Mouse (Mus musculus) heart, postnatal 10 days (tissue): ENCODE results near the gene Zhx3. TPM values are rescaled to one million over a fixed set of nuclear protein-coding genes. Genes with fewer than 3 reads are reported as not detected.
A peak's percentile ranks its signal among the peaks of the same experiment; 100 is the strongest.

Experiments used
- DNase-seq, 2 experiments: peaks; one replicate each; pipeline ENCODE4 v3.0.0; 2021
- intact Hi-C: fragments of 180-260 bp; cut with DNase I; formaldehyde crosslinking; loops from one replicate; pipeline ENCODE4 v1.15.1; 2025
- total RNA-seq, 2 experiments: library from RNA; stranded (reverse); gene quantifications; 2 replicates each; pipeline ENCODE4 v1.2.3; 2021

Zhx3 gene
- 10 to 100 TPM; 39.1 to 56.8 TPM for total RNA-seq

DNA sequence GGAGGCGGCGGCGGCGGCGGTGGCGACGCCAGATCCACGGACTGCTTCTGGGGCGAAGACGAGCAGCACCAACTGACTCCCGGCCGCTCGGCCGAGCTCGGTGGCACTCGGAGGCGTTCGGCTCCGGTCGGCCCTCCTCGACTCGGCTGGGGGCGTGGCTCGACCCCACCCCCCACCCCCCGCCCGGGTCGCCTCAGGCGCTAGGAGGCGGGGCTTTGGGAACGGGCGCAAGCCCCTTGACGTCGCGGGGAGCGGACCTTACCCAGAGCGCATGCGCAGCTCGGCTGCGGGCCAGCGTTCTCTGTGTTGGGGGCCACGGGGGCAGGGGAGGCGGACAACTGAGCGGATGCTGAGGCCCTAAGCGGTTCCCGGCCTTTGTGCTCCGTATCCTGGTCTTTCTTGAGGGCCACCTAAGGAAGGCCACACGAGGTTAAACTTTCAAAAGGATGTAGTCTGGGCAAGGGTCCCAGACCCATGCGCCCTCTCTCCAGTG, at the start of gene Zhx3:
Gene Zhx3 (minus strand): TSS at position 109 of the 493 bp plus-strand sequence.
- DNase-seq: peak; percentile 95 to 96
- intact Hi-C loops: no loop called here

DNA sequence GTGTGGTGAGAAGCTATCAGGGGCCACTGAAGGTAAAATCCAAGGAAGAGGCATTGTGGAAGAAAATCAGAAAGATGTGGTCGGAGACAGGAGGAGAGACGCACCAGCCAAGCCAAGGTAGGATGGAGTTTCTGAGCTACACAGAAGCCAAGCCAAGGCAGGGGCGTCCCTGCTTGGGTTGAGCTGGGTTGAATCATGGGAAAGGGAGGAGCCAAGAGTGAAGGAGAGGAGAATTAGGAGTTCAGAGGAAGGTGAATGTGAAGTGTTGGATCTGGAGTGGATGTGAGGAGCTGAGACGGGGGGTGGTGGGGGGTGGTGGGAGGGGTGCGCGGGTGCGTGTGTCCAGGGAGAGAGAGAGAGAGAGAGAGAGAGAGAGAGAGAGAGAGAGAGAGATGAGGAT, 48.5 kb upstream of the Zhx3 start:
- DNase-seq: no peak
- intact Hi-C loops: no loop called here

DNA sequence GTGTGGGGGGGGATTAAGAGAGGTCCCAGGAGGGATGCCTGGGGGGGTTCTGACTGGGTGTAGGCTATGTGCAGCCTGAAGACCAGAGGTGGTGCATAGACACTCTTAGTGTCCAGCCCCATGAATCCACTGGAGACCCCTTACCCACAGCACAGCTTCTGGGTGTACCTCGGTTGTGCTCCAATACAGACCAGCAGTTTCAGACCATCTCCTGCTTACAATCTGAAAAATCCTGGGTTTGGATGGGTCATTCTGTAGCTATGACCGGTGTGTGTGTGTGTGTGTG, 46.1 kb upstream of the Zhx3 start:
- DNase-seq: no peak
- intact Hi-C loops: no loop called here

- intact Hi-C loops: no loop called here
- no peak for DNase-seq
Observed at GRCm38 (mm10) chr2:160918154-160918929, 45.5 kb upstream of the Zhx3 start.

DNA sequence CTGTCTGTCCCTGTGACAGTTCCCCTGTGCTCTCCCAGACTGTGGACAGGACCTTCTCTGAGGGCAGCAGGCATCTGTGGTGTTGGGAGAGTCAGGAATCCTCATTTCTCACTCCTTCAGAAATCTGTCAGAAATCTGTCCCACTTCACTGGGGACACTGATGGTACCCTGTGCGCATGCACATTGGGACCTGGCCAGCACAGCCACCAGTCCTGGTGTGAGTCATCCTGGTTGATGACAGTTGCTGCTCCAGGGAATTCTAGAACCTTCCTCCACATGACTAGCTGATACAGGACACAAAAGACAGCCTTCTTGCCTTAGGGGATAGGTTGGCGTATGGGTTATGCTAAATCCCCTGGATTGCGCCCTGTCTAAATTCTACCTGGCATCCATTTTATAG, 44.5 kb upstream of the Zhx3 start:
- intact Hi-C loops: no loop called here
- peak in 1 of 2 experiments; percentile 15 for DNase-seq

DNA sequence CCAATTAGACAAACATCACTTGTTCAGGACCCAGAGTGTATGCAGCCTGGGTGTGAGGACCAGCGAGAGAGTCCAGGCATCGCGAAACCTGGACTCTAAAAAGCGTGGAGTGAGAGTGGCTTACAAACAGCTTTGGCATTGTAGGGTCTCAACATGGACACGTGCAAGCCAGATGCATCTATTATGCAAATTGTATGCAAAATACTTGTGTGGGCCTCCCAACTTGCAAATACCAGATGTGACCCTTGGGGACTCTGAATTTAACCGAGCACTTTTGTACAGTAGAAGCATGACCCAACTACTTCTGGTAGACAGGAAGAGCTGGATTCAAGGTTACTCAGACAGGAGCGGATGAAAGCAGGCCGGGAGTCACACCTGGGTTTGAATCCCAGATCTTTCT, 43.9 kb upstream of the Zhx3 start:
- DNase-seq: no peak
- intact Hi-C loops: no loop called here

- intact Hi-C loops: no loop called here
- DNase-seq: no peak
Observed at GRCm38 (mm10) chr2:160915821-160916610, 43.2 kb upstream of the Zhx3 start.

- DNase-seq: no peak
- intact Hi-C loops: no loop called here
Observed at GRCm38 (mm10) chr2:160914656-160915055, 41.9 kb upstream of the Zhx3 start.

DNA sequence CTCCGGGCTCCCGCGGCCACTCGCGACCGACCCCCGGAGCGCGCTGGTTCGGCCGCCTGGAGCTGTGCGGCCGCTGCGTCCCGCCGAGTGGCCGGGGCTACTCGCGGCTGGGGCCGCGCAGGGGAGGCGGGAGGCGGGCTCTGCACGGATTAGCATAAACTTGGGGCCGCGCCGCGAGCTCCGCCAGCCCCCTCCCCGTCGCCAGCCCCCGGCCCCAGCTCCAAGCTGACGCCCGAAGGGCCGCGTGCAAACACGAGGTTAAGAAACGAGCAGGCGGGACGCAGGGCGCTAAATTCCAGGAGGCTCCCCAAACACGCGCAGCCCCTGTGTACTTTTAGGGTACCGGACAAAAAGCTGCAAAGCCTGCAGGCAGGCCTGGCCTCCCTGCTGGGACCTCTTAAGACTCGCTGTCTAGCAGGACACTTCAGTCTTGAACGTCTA, 39.5 kb upstream of the Zhx3 start, which contains the start of gene Emilin3:
Gene Emilin3 (minus strand): TSS at position 98 of the 441 bp plus-strand sequence.
- DNase-seq: peak; percentile 26 to 27
- intact Hi-C loops: no loop called here

DNA sequence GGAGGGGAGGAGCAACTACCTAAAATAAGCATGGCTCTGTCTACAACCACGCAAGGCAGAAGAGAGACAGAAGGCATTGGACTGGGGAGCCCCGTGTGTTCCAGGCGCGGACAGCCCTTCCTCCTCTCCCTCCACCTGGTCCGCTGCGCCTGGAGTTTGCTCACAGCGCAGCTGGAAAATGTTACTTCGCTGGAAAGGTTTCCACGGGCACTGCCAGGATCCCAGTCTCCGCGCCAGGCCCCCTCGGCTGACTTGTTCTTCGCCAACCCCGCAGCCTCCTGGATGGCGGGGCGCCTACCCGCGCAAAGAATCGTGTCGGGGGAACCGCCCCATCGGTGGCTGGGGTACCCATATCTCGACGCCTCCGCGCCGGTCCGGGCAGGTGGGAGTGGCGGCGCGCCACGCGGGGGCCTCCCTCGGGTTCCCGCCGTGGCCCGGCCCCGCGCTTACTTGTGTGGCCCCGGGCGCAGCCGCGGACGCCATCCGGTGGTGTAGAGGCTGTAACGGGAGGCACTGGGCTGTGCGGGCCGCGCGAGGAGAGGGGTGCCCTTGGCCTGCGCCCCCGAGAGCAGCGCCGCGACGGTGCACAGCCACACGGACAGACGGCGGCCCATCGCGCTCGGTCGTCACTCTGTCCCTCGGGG, 38.9 kb upstream of the Zhx3 start:
- intact Hi-C loops: no loop called here
- DNase-seq: peak; percentile 24 to 39

- intact Hi-C loops: no loop called here
Observed at GRCm38 (mm10) chr2:160910633-160911032, 37.8 kb upstream of the Zhx3 start.

DNA sequence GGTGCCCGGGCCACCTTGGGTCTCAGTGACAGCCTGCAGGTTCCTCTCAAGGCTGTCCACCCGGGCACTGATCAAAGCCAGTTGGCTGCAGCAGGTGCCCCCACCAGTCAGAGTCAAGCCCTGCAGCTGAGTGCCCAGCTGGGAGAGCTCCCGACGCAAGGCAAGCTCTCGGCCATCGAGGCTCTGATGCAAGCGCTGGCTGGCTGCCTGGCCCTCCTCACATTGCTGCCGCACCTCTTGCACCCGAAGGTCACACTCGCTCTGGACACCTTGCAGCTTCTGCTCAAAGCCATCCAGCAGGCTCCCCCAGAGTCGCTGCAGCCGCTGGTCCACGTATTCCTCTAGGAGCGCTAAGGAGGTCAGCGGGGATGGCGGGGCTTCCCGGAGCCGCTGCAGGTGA, 35.8 kb upstream of the Zhx3 start:
- no peak for DNase-seq
- intact Hi-C loops: no loop called here

More at GRCm38 (mm10) chr2:160910633-160911032, 37.8 kb upstream of the Zhx3 start:
- peak; percentile 27 to 35 for DNase-seq

DNA sequence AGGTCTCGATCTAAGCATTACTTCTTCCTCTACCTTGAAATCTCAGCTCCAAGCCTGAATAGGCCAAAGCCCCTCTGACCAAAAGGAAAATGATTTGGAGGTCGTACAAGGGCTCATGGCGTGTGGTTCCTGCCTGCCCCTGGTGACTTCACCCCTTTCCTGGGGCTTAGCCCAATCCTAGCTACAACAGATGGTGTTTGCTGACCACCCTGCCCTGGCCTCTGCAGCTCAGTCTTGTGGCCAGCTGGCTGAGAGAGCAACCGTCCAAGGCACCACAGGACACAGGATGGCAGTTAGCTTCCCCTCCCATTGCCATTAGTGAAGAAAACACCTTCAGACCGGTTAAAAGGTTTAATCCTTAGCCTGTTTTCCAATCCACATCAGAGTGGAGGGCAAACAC, 33.3 kb upstream of the Zhx3 start:
- DNase-seq: no peak
- intact Hi-C loops: no loop called here

GRCm38 (mm10) chr2:160905301-160905700, 32.5 kb upstream of the Zhx3 start:
- intact Hi-C loops: no loop called here
- no peak for DNase-seq

DNA sequence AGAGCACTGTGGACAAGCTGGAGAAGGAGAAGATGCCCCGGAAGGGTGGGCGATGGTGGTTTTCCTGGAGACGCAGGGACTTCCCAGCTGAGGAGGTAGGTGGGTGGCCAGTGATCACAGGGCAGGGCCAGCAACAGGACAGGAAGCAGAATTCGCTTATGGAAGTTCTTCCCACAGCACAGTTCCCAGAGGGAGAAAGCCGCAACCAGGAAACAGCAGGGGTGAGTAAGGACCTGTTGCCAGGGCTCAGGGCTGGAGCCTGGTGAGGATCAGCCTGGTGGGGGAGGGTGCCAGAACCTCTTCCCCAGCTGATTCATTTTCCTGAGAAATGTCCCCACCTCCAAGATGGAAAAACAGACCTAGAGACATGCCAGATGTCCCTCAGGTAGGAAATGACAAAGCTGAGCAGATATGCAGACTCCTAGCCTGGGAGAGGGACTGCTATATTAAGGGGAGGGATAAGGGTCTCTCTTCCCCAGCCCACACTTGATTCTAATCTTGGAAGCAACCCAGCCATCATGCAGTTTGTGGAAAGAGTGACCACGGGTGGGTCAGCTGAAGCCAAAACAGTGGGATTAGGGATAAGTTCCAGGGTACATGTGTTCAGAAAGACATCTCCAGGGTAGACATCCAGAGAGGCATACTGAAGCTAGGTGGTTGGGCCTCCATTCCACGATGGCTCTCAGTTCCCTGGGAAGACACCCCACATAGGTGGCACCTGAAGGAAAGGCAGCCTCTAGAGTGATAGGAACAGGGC, 29.0 kb upstream of the Zhx3 start:
- DNase-seq: peak in 1 of 2 experiments; percentile 20
- intact Hi-C loops: no loop called here

DNA sequence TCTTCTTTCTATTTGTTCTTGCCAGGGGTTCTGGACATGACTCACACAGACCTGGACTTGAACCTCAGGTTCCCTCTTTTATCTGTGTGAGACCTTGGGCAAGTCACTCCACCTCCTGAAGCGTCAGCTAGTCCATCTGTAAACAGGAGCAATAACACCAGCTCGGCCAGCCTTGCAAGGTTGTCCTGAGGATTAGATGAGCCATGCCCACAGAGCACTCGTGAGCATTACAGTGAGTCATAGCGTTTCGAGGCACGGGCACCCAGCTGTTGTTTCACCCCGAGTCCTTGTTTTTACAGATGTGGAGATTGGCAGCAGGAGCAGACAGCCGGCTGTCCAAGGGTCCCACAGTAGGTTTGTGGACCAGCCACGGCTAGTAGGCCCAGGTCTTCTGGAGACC, 18.9 kb upstream of the Zhx3 start:
- DNase-seq: no peak
- intact Hi-C loops: no loop called here

GRCm38 (mm10) chr2:160891045-160891444, 18.2 kb upstream of the Zhx3 start:
- intact Hi-C loops: no loop called here
- DNase-seq: no peak

DNA sequence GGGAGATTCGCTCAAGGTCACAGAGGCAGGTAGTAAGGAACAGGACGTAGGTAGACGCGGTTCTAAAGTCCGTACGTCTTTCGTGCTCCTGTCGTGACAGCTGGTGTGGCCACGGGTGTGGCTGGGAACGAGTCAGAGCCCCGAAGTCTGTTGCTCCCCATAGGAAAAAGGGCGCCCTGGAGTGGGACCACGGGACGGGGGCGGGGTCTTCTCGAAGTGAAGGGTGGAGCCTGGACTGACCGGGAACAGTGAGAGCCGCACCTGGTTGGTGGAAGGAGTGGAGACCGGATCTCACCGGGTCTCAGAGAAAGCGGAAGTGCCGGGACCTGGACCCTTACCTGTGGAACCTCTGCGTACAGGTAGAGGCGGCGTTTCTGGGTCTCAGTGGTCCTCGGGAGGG, 15.1 kb upstream of the Zhx3 start:
- intact Hi-C loops: loop anchor here (1.0 to 5.0 kb wide), 4 partner anchors 127 to 290 kb away; partner anchors contain the start of gene Plcg1
- DNase-seq: peak in 1 of 2 experiments; percentile 58

- peak; percentile 90 to 91 for DNase-seq
- intact Hi-C loops: loop anchor here (1.0 to 5.0 kb wide), 4 partner anchors 126 to 289 kb away; partner anchors contain the start of gene Plcg1
Observed at GRCm38 (mm10) chr2:160887284-160887683, 14.5 kb upstream of the Zhx3 start.

DNA sequence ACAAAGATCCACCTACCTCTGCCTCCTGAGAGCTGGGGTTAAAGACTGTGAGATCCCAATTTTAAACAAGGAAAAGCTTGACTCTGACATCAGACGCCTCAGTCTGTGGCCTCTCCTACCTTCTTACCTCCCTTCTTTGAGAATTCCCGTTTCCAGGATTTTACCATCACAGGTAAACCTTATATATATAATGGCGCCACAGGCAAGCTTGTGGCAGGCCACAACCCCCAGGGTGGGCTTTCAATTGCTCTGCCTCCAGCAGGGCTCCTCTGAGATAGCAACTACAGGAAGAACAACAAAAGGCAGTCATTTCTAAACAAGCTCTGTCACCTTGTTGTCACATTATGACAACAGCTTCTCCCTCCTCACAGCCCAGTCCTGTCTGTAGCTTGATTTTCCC, 13.4 kb upstream of the Zhx3 start:
- intact Hi-C loops: loop anchor here (2.0 to 5.0 kb wide), 2 partner anchors 155 to 169 kb away; partner anchors contain the start of gene Plcg1
- DNase-seq: no peak
